Mouse (Mus musculus) inflammation-experienced regulatory T-cells, adult 6 months (primary cell): Measurements from ENCODE around the gene Pitpna. TPM values are rescaled to one million over a fixed set of nuclear protein-coding genes. Genes with fewer than 3 reads are reported as not detected.

Source experiments
- ATAC-seq: one replicate; pipeline ENCODE4 v1.8.0; 2017
- polyA plus RNA-seq, 3 experiments: library from polyadenylated mRNA; unstranded; fragments of 100-300 nt; shearing (Covaris generic); gene quantifications; one replicate each; pipeline ENCODE4 v1.2.1; 2017

Pitpna gene
- polyA plus RNA-seq, 3 experiments from 2014 or later = 30.5 to 50.5 (median 40.2) TPM

GRCm38 (mm10) chr11:75565849-75566248 lies 22.0 kb upstream of the Pitpna start:
- no peak for ATAC-seq

GRCm38 (mm10) chr11:75566276-75567196 lies 21.4 kb upstream of the Pitpna start:
- ATAC-seq = no peak

- ATAC-seq = no peak
Observed at GRCm38 (mm10) chr11:75567346-75568114, 20.4 kb upstream of the Pitpna start.

- no peak for ATAC-seq
Observed at GRCm38 (mm10) chr11:75568115-75568511, 19.8 kb upstream of the Pitpna start.

GRCm38 (mm10) chr11:75568962-75569361 lies 18.9 kb upstream of the Pitpna start:
- no peak for ATAC-seq

GRCm38 (mm10) chr11:75570375-75571125 lies 17.3 kb upstream of the Pitpna start:
- ATAC-seq = no peak

GRCm38 (mm10) chr11:75571126-75571990 lies 16.5 kb upstream of the Pitpna start:
- ATAC-seq = no peak

GRCm38 (mm10) chr11:75572301-75572791 lies 15.6 kb upstream of the Pitpna start:
- no peak for ATAC-seq

- ATAC-seq = peak; percentile 87
Observed at GRCm38 (mm10) chr11:75572854-75573650, 14.8 kb upstream of the Pitpna start.

GRCm38 (mm10) chr11:75574378-75575123 lies 13.3 kb upstream of the Pitpna start:
- ATAC-seq = no peak

GRCm38 (mm10) chr11:75575560-75576123 lies 12.3 kb upstream of the Pitpna start:
- ATAC-seq = no peak

- no peak for ATAC-seq
Observed at GRCm38 (mm10) chr11:75578609-75579008, 9.3 kb upstream of the Pitpna start.

GRCm38 (mm10) chr11:75581495-75582149 lies 6.3 kb upstream of the Pitpna start:
- no peak for ATAC-seq

GRCm38 (mm10) chr11:75583521-75583920 lies 4.4 kb upstream of the Pitpna start:
- no peak for ATAC-seq

- no peak for ATAC-seq
Observed at GRCm38 (mm10) chr11:75585061-75585460, 2.8 kb upstream of the Pitpna start.

- ATAC-seq = no peak
Observed at GRCm38 (mm10) chr11:75585978-75586377, 1.9 kb upstream of the Pitpna start.

- ATAC-seq = no peak
Observed at GRCm38 (mm10) chr11:75586963-75587362, 934 bp upstream of the Pitpna start.

GRCm38 (mm10) chr11:75588285-75588941 lies 516 bp downstream of the Pitpna start:
- peak; percentile 79 for ATAC-seq

GRCm38 (mm10) chr11:75592612-75593011 lies 4.7 kb downstream of the Pitpna start:
- ATAC-seq = no peak
